Mouse (Mus musculus) heart, embryonic 11.5 days (tissue): ENCODE results near the gene Ubl3. TPM values are rescaled to one million over a fixed set of nuclear protein-coding genes. Genes with fewer than 3 reads are reported as not detected.

ENCODE experiments used
- ATAC-seq: fragments of 200-750 bp; cut with Nextera tagmentation; replicated peaks from 2 replicates; pipeline ENCODE4 v1.8.0; 2017; ENCODE audit warnings: moderate library complexity; ENCODE audit not compliant: insufficient number of reproducible peaks, low FRiP score, low TSS enrichment
- H3K27ac ChIP-seq: fragments of 300-500 bp; sonication (generic); 2 replicates; pipeline ENCODE4 v1.5.1; 2014; ENCODE audit warnings: mild to moderate bottlenecking, low read depth, low read length
- H3K27me3 ChIP-seq: fragments of 300-500 bp; sonication (generic); 2 replicates; pipeline ENCODE4 v1.6.1; 2014; ENCODE audit warnings: mild to moderate bottlenecking, low read length, mixed read lengths; ENCODE audit not compliant: control insufficient read depth, insufficient read depth
- H3K36me3 ChIP-seq: fragments of 300-500 bp; sonication (generic); 2 replicates; pipeline ENCODE4 v1.6.1; 2014; ENCODE audit warnings: mild to moderate bottlenecking, low read length, moderate library complexity, mixed read lengths; ENCODE audit not compliant: control insufficient read depth, insufficient read depth
- H3K4me1 ChIP-seq: fragments of 300-500 bp; sonication (generic); 2 replicates; pipeline ENCODE4 v1.6.1; 2014; ENCODE audit warnings: low read length; ENCODE audit not compliant: control insufficient read depth, insufficient read depth
- H3K4me2 ChIP-seq: fragments of 300-500 bp; sonication (generic); 2 replicates; pipeline ENCODE4 v1.6.1; 2014; ENCODE audit warnings: mild to moderate bottlenecking, moderate library complexity
- H3K4me3 ChIP-seq: fragments of 300-500 bp; sonication (generic); 2 replicates; pipeline ENCODE4 v1.5.1; 2014; ENCODE audit warnings: low read depth, low read length
- H3K9ac ChIP-seq: fragments of 300-500 bp; sonication (generic); 2 replicates; pipeline ENCODE4 v1.6.1; 2014; ENCODE audit warnings: mild to moderate bottlenecking, low read depth, low read length, moderate library complexity
- H3K9me3 ChIP-seq: fragments of 300-500 bp; sonication (generic); replicated peaks from 2 replicates; pipeline ENCODE4 v1.6.1; 2016; ENCODE audit warnings: low read length; ENCODE audit not compliant: control insufficient read depth
- WGBS: fragments of 180-500 bp; shearing (Covaris S2); extraction: QIAGEN DNeasy Blood & Tissue Kit; methylation state at CpG from one replicate; pipeline ENCODE4 v1.1.7; 2014; ENCODE audit not compliant: insufficient replicate concordance; 5-methylcytosine and 5-hydroxymethylcytosine counted together
- polyA plus RNA-seq: library from polyadenylated mRNA; unstranded; fragments of >200 nt; fragmentation: Nextera tagmentation; extraction: Ambion mirVana; gene quantifications from 2 replicates; pipeline ENCODE4 v1.2.1, GENCODE M21; 2014

The Ubl3 gene
- polyA plus RNA-seq, 1 experiment from 2014 or later: 57.1 TPM

DNA sequence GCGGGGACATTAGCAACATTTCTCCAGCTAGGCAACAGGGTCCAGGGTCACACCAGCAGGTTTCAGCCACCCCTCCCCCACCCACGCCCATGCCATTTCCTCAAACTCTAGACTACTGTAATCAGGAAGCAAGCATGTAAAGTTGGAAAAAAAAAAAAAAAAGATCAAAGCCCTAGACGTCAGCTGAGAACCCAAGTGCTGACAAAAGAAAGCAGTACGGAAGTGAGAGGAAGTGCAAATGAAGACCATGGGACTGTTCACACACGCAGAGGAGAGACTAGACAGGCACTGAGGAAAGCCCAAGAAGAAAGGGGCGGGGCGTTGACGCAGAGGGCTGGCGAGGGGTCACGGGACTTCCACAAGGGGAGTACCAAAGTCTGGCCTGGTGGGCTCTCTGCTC lies 57.4 kb downstream of the Ubl3 start:
- H3K9me3 ChIP-seq: no peaks in the 10 kb centered on the region
- no peaks in the 10 kb centered on the region for H3K36me3 ChIP-seq
- no peak overlapping the region for H3K27ac ChIP-seq
- H3K4me2 ChIP-seq: peak overlapping the region; percentile 38
- peak; percentile 57 for ATAC-seq
- no peak overlapping the region for H3K4me3 ChIP-seq
- 28% methylated on average over 10 of the region's 10 CpGs for WGBS
- H3K9ac ChIP-seq: no peak overlapping the region
- no peaks in the 10 kb centered on the region for H3K4me1 ChIP-seq
- no peaks in the 10 kb centered on the region for H3K27me3 ChIP-seq

DNA sequence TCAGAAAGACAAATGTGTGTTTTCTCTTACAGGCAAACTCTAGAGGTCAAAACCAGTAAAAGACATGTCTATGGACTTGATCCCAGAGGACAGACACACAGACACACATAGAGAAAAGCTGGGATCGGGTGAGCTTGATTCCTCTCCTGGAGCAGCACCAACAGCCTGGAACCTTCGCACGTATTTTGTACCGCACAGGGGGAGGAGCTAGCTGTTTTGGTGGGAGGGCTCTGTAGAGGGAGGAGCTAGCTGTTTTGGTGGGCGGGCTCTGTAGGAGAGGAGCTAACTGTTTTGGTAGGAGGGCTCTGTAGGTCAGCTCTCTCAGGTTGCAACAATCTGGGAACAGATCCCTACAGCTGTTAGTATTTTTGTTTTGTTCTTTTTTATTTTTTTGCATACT lies 58.3 kb downstream of the Ubl3 start:
- no peaks in the 10 kb centered on the region for H3K27me3 ChIP-seq

DNA sequence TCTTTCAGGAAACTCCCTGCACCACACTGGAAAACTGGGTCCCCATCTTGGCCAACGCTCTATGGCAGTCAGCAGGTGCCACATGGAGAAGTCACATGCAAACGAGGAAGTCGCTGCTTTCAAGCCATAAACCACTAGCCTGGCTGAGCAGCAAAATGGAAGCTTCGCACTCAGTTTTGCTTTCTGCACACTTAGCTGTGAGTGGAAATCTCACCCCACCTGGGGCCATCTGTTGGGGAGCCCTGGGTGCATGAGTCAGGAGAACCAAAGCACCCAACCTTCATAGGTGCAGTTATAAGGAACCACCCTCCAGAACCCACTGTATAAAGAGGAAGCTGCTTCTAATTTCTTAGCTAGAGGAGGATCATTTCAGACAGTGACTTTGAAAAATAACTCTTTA lies 59.6 kb downstream of the Ubl3 start:
- H3K4me1 ChIP-seq: peaks cover 8% of the 10 kb centered on the region
- H3K9me3 ChIP-seq: no peaks in the 10 kb centered on the region
- H3K27me3 ChIP-seq: no peaks in the 10 kb centered on the region
- H3K9ac ChIP-seq: no peak overlapping the region
- no peak overlapping the region for H3K4me2 ChIP-seq
- 74% methylated on average over 4 of the region's 4 CpGs for WGBS
- no peak for ATAC-seq
- H3K36me3 ChIP-seq: no peaks in the 10 kb centered on the region
- no peak overlapping the region for H3K4me3 ChIP-seq
- H3K27ac ChIP-seq: no peak overlapping the region

More for the DNA sequence above, 58.3 kb downstream of the Ubl3 start:
- Histone ChIP-seq H3K4me1 (peaks cover 2% of the 10 kb centered on the region), H3K4me2 (no peak overlapping the region), H3K4me3 (no peak overlapping the region), H3K27ac (no peak overlapping the region), H3K36me3 (no peaks in the 10 kb centered on the region), H3K9me3 (no peaks in the 10 kb centered on the region), H3K9ac (no peak overlapping the region)
- no peak for ATAC-seq
- WGBS: 85% methylated on average over 5 of the region's 5 CpGs

DNA sequence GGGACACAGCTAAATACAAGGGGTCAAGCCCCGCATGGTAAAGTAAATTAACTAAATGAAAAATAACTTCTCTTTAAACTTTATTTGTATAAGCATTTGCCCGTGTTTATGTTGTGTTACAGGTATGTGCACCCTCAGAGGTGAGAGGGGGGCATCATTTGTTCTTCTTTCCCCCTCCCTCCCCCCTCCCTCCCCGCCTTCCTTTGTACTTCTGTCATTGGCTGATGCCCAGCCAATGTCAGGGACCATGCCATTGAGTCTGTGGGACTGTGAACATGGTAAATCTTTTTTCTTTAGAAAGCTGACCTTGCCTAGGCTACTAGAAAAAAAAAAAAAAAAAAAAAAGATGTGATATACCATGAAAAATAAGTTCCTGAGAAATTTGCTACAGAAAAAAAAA lies 62.2 kb downstream of the Ubl3 start:
- H3K4me3 ChIP-seq: no peak overlapping the region
- H3K9me3 ChIP-seq: no peaks in the 10 kb centered on the region
- no peaks in the 10 kb centered on the region for H3K27me3 ChIP-seq
- 77% methylated on average over 3 of the region's 3 CpGs for WGBS
- H3K4me1 ChIP-seq: peaks cover 8% of the 10 kb centered on the region
- H3K4me2 ChIP-seq: no peak overlapping the region
- no peak overlapping the region for H3K27ac ChIP-seq
- H3K9ac ChIP-seq: no peak overlapping the region
- no peaks in the 10 kb centered on the region for H3K36me3 ChIP-seq
- no peak for ATAC-seq

DNA sequence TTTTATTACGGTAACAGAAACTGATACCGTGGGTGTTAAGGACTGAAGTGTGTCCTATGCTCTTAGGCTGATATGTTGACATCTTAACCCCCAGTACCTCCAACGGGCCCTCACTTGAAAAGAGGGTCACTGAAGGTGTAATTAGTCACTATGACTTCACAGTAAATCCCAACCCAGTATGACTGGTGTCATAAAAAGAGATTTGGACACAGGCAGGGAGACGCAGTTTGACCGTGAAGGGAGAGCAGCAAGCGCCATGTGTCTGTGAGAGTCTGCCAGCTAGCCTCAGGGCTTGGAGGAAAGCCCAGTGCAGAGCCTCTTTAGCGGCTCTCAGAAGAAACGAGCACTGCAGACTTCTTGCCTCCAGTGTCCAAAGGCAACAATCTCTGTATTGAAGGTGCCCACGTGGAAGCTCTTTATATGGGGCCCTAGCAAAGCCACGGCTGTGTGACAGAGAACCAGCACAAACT lies 62.8 kb downstream of the Ubl3 start:
- H3K9ac ChIP-seq: no peak overlapping the region
- ATAC-seq: no peak
- H3K27ac ChIP-seq: 0 out of 2 replicates have a peak overlapping the region, but pooled peaks have one; percentile 15
- H3K36me3 ChIP-seq: no peaks in the 10 kb centered on the region
- peaks cover 8% of the 10 kb centered on the region for H3K4me1 ChIP-seq
- no peak overlapping the region for H3K4me2 ChIP-seq
- WGBS: 70% methylated on average over 10 of the region's 10 CpGs
- no peaks in the 10 kb centered on the region for H3K9me3 ChIP-seq
- no peak overlapping the region for H3K4me3 ChIP-seq
- H3K27me3 ChIP-seq: no peaks in the 10 kb centered on the region

DNA sequence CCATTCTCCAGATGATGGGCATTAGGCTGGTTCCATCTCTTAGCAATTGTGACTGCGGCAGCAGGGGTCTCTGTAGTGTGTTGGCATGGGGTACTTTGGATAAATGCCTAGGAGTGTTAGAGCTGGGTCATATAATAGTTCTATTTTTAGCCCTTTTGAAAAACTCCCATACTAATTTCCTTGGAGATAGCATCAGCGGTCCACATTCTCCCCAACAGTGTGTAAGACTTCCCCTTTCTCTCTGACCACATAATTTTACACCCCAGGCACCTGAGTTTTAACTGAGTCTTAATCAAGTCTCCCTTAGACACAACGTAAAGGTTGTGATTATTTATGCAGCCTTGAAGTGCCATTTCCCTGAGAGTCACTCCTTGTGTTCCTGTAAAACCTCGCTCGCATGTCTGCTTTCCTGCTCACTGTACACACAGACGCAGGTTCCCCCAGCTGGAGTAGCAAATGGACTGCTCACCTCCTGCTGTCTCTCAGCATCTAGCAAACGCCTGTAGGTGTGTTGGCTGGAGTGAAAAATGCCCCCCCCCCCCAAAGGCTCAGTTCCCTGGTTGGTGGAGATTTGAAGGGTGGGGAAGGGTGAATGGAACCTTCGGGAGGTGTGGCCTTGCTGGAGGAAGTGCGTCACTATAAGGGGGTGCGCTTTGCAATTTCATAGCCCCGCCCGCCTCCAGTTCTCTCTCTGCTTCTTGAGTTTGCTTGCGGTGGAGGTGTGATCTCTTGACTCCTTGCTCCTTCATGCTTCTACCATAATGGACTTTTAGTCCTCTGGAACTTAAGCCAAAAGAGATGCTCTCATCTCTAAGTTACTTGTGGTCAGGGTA lies 63.5 kb downstream of the Ubl3 start:
- no peaks in the 10 kb centered on the region for H3K9me3 ChIP-seq
- WGBS: 75% methylated on average over 13 of the region's 13 CpGs
- no peak overlapping the region for H3K4me3 ChIP-seq
- no peak overlapping the region for H3K27ac ChIP-seq
- no peaks in the 10 kb centered on the region for H3K36me3 ChIP-seq
- H3K9ac ChIP-seq: no peak overlapping the region
- no peak for ATAC-seq
- no peak overlapping the region; the same call in 1 of the 2 replicates for H3K4me2 ChIP-seq
- no peaks in the 10 kb centered on the region for H3K27me3 ChIP-seq
- peaks cover 8% of the 10 kb centered on the region for H3K4me1 ChIP-seq

DNA sequence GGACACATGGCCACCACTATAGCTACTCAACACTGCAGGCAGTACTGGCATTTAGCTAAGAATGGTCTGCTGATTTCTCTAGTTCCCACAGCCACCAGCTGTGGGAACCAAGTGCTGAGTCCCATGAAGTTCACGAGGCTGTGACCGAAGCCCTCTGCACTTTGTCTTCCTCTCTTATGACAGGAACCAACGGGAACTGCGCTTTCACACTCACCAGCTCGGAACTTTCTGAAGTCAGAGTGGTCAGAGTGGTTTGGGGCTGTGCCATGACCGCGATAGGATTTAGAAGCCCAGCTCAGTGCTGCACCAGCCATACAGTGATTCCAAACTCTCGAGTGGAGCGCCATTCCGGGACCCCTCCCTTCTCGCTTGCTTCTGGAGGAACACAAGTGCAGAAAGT lies 66.4 kb downstream of the Ubl3 start:
- Histone ChIP-seq H3K4me1 (peaks cover 8% of the 10 kb centered on the region), H3K27me3 (no peaks in the 10 kb centered on the region), H3K9me3 (no peaks in the 10 kb centered on the region), H3K36me3 (no peaks in the 10 kb centered on the region), H3K4me3 (no peak overlapping the region), H3K4me2 (no peak overlapping the region), H3K9ac (no peak overlapping the region), H3K27ac (no peak overlapping the region)
- no peak for ATAC-seq
- 75% methylated on average over 11 of the region's 11 CpGs for WGBS

DNA sequence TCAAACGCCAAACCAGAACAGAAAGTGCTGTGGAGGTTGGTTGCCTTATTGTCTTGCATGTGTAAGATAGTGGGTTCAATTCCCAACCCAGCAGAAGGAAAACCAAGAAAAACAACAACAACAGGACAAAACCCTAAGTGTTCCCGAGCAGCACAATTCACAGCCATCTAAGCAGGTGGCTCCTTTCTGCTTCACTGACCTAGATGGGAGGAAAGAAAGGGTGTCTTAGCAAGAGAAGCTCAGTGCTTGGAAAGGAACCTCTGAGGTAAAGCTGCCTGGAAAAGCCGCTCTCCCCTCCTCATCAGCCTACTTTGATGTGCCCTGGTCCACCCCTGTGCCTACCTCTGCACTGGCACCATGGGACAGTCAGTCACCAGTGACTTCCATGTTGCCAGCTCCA lies 70.8 kb downstream of the Ubl3 start:
- no peaks in the 10 kb centered on the region for H3K36me3 ChIP-seq
- H3K9ac ChIP-seq: no peak overlapping the region
- no peak overlapping the region for H3K27ac ChIP-seq
- 73% methylated on average over 3 of the region's 3 CpGs for WGBS
- H3K4me1 ChIP-seq: no peaks in the 10 kb centered on the region
- no peak for ATAC-seq
- no peak overlapping the region for H3K4me2 ChIP-seq
- no peaks in the 10 kb centered on the region for H3K9me3 ChIP-seq
- H3K27me3 ChIP-seq: no peaks in the 10 kb centered on the region
- no peak overlapping the region for H3K4me3 ChIP-seq

DNA sequence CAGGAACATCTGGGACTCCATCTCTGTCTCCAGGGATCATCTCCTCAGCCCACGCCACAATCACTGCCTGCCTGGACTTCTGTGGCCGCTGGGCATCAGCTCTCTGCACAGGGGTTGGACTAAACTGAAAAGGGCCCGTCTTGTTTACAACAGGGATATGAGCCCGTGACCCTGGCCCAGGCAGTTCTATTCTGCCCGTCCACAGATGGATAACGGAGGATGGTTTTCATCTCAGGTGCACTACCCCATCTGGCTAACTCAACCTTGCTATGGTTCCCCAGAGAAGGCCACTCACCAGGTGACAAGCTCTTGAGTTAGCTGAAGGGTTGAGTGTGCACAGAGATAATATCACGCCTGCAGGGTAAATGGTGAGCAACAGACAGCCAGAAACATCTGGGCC lies 78.2 kb downstream of the Ubl3 start:
- WGBS: 80% methylated on average over 7 of the region's 7 CpGs
- H3K4me2 ChIP-seq: no peak overlapping the region
- no peaks in the 10 kb centered on the region for H3K27me3 ChIP-seq
- no peak overlapping the region for H3K9ac ChIP-seq
- no peak for ATAC-seq
- no peak overlapping the region for H3K4me3 ChIP-seq
- no peak overlapping the region for H3K27ac ChIP-seq
- H3K9me3 ChIP-seq: no peaks in the 10 kb centered on the region
- H3K36me3 ChIP-seq: no peaks in the 10 kb centered on the region
- H3K4me1 ChIP-seq: no peaks in the 10 kb centered on the region
